8 mouse cellular contexts compared by ENCODE assay signal in the genomic region with DNA sequence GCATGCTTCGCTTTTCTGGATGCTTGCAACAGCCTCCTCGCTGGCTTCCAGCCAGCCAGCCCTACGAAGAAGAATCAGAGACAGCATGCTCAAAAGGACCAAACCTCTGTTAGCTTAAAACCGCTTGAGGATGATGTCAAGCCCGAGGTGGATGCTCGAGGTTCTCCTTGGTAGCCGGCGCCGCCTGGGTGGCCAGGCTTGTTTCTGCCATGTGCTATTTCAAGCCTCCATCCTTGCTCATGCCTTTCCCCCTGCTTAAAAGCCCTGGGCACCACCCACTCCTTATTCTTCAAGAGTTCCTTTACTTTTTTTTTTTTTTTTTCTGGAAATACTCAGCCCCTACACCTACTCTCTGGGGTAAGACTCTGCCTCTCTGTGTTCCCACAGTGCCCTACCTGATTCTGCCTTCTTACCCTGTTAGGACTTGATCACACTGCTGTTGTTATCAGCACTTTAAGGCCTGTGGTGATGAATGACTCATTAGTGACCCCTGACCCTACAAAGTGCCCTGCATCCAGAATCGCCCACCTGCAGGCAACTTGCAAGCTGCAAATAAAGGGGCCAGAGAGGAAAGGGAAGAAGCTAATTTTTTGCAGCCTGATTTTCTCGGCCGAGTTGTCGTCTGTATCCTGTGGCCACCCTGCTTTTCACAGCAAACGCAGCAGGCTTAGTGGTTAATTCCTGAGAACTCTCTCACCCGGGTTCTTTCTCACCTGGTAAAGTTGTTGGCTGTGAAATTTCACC. TPM values are rescaled to one million over a fixed set of nuclear protein-coding genes. Genes with fewer than 3 reads are reported as not detected.
A peak's percentile ranks its signal among the peaks of the same experiment; 100 is the strongest.
DNase-seq lines count a peak whose midpoint lies in the region; ATAC-seq and TF ChIP-seq lines count a peak whose summit lies in the region.

No protein-coding gene starts in this region.

- WGBS in forebrain, postnatal 0 days: 14% methylated on average over 15 of the region's 15 CpGs
- 23% methylated on average over 15 of the region's 15 CpGs for WGBS in intestine, postnatal 0 days
- WGBS in stomach, embryonic 14.5 days: 13% methylated on average over 15 of the region's 15 CpGs
- 36% methylated on average over 15 of the region's 15 CpGs for WGBS in thymus, adult 2 months

- peak overlapping the region; percentile 50; the same call in 1 of the 2 replicates for H3K27ac ChIP-seq in forebrain, postnatal 0 days (ENCODE audit: low read depth, low read length)
- H3K27ac ChIP-seq in intestine, postnatal 0 days (ENCODE audit: low read depth, low read length): no peak overlapping the region
- no peak overlapping the region; the same call in 1 of the 2 replicates for H3K27ac ChIP-seq in stomach, embryonic 14.5 days (ENCODE audit: low read length)
- no peak overlapping the region for H3K27ac ChIP-seq in thymus, adult 2 months (ENCODE audit: control insufficient read depth, insufficient read depth, low read length)

- peak; percentile 30 for DNase-seq in kidney, adult 18-20 months
- no peak for DNase-seq in kidney, adult 8-10 months
- peak; percentile 82 for DNase-seq in brain, embryonic 14.5 days (ENCODE audit: low read depth)
- DNase-seq in forebrain, postnatal 0 days: peak; percentile 78
- DNase-seq in lung, postnatal 10 days: peak; percentile 32
- no peak for DNase-seq in thymus, adult 2 months

- H3K36me3 ChIP-seq in forebrain, postnatal 0 days (ENCODE audit: insufficient read depth): no peaks in the 10 kb centered on the region
- no peaks in the 10 kb centered on the region for H3K36me3 ChIP-seq in intestine, postnatal 0 days (ENCODE audit: control insufficient read depth, insufficient read depth)
- no peaks in the 10 kb centered on the region for H3K36me3 ChIP-seq in stomach, embryonic 14.5 days (ENCODE audit: control insufficient read depth, insufficient read depth, low read length)
- H3K36me3 ChIP-seq in thymus, adult 2 months (ENCODE audit: control insufficient read depth, insufficient read depth, low read length): no peaks in the 10 kb centered on the region

- peaks cover 12% of the 10 kb centered on the region for H3K4me1 ChIP-seq in forebrain, postnatal 0 days (ENCODE audit: insufficient read depth)
- no peaks in the 10 kb centered on the region for H3K4me1 ChIP-seq in intestine, postnatal 0 days (replicated peaks; ENCODE audit: control insufficient read depth, insufficient read depth, low read length)
- peaks cover 9% of the 10 kb centered on the region; the same call in 1 of the 2 replicates for H3K4me1 ChIP-seq in stomach, embryonic 14.5 days (ENCODE audit: control insufficient read depth, insufficient read depth, low read length)
- H3K4me1 ChIP-seq in thymus, adult 2 months (replicated peaks; ENCODE audit: control insufficient read depth, insufficient read depth, low read length): no peaks in the 10 kb centered on the region

- TF ChIP-seq POLR2A in brain, embryonic 14.5 days (IDR thresholded peaks at IDR 0.05; ENCODE audit: borderline replicate concordance, extremely low read depth, insufficient read depth, insufficient read length, poor library complexity, severe bottlenecking): no peak
- no peak for TF ChIP-seq POLR2A in thymus, adult 2 months (IDR thresholded peaks at IDR 0.05; ENCODE audit: control insufficient read depth, extremely low read depth, insufficient read depth, low read length, poor library complexity)

- TF ChIP-seq CTCF in brain, embryonic 14.5 days (IDR thresholded peaks at IDR 0.05; ENCODE audit: borderline replicate concordance, extremely low read depth, insufficient read depth, insufficient read length): no peak
- TF ChIP-seq CTCF in forebrain, postnatal 0 days (IDR thresholded peaks at IDR 0.05; ENCODE audit: low read depth): no peak
- TF ChIP-seq CTCF in intestine, postnatal 0 days (IDR thresholded peaks at IDR 0.05; ENCODE audit: low read depth): no peak
- no peak for TF ChIP-seq CTCF in thymus, adult 2 months (IDR thresholded peaks at IDR 0.05; ENCODE audit: borderline replicate concordance, control insufficient read depth, extremely low read depth, insufficient read depth, low read length, poor library complexity)

- H3K4me2 ChIP-seq in forebrain, postnatal 0 days (ENCODE audit: low read depth): peak overlapping the region; percentile 49
- peak overlapping the region; percentile 44 for H3K4me2 ChIP-seq in intestine, postnatal 0 days (replicated peaks; ENCODE audit: low read depth)
- peak overlapping the region; percentile 48 for H3K4me2 ChIP-seq in stomach, embryonic 14.5 days (replicated peaks; ENCODE audit: low read depth, low read length)

- peak overlapping the region; percentile 28 for H3K4me3 ChIP-seq in forebrain, postnatal 0 days (ENCODE audit: low read depth, low read length)
- no peak overlapping the region for H3K4me3 ChIP-seq in intestine, postnatal 0 days (ENCODE audit: low read depth, low read length)
- H3K4me3 ChIP-seq in stomach, embryonic 14.5 days (ENCODE audit: low read depth, low read length): peak overlapping the region; percentile 8; the same call in 1 of the 2 replicates
- H3K4me3 ChIP-seq in thymus, adult 2 months (ENCODE audit: control insufficient read depth, insufficient read depth, low read length): no peak overlapping the region

- no peaks in the 10 kb centered on the region for H3K27me3 ChIP-seq in forebrain, postnatal 0 days (ENCODE audit: insufficient read depth, low read length)
- H3K27me3 ChIP-seq in intestine, postnatal 0 days (replicated peaks; ENCODE audit: control insufficient read depth, insufficient read depth, low read length): 0 out of 2 replicates have a peak, but pooled peaks cover 2% of the 10 kb centered on the region
- H3K27me3 ChIP-seq in stomach, embryonic 14.5 days (ENCODE audit: control insufficient read depth, insufficient read depth, low read length): no peaks in the 10 kb centered on the region
- no peaks in the 10 kb centered on the region for H3K27me3 ChIP-seq in thymus, adult 2 months (ENCODE audit: control insufficient read depth, insufficient read depth, low read length)

- H3K9me3 ChIP-seq in forebrain, postnatal 0 days (ENCODE audit: low read length): no peaks in the 10 kb centered on the region
- H3K9me3 ChIP-seq in intestine, postnatal 0 days (ENCODE audit: control insufficient read depth): no peaks in the 10 kb centered on the region
- H3K9me3 ChIP-seq in stomach, embryonic 14.5 days (ENCODE audit: control insufficient read depth, low read depth, low read length): no peaks in the 10 kb centered on the region

- peak; percentile 24; the same call in 1 of the 2 replicates for ATAC-seq in forebrain, postnatal 0 days
- no peak for ATAC-seq in intestine, postnatal 0 days
- no peak for ATAC-seq in stomach, embryonic 14.5 days (ENCODE audit: insufficient number of reproducible peaks, insufficient read depth, low FRiP score, low read depth)

- H3K9ac ChIP-seq in forebrain, postnatal 0 days: peak overlapping the region; percentile 28
- no peak overlapping the region for H3K9ac ChIP-seq in intestine, postnatal 0 days (ENCODE audit: low read depth, low read length)
- H3K9ac ChIP-seq in stomach, embryonic 14.5 days (replicated peaks; ENCODE audit: low read depth, low read length): no peak overlapping the region

RNA-seq across cellular contexts. Expression of a gene that starts 52.4 kb away (rescaled TPM):
- polyA plus RNA-seq in brain, embryonic 14.5 days (2012; rRNA removed): 9.0 and 9.2 TPM in 2 replicates
- 2.9 and 5.1 TPM in 2 replicates for total RNA-seq in forebrain, postnatal 0 days (2014; rRNA removed)
- polyA plus RNA-seq in forebrain, postnatal 0 days (2015; fragmentation: Nextera tagmentation; extraction: Ambion mirVana): 1.8 and 2.4 TPM in 2 replicates
- 0.82 and 0.94 TPM in 2 replicates for polyA plus RNA-seq in intestine, postnatal 0 days (2015; fragmentation: Nextera tagmentation; extraction: Ambion mirVana)
- polyA plus RNA-seq in stomach, embryonic 14.5 days (2014; fragmentation: Nextera tagmentation; extraction: Ambion mirVana): 1.8 and 2.1 TPM in 2 replicates
- polyA plus RNA-seq in thymus, adult 2 months (2012; rRNA removed): 0.91 and 1.0 TPM in 2 replicates

RNA-seq across cellular contexts. Expression of a gene that starts 54.6 kb away (rescaled TPM):
- 13.3 and 25.0 TPM in 2 replicates for polyA plus RNA-seq in brain, embryonic 14.5 days (2012; rRNA removed)
- total RNA-seq in forebrain, postnatal 0 days (2014; rRNA removed): 60.2 and 69.1 TPM in 2 replicates
- 6.5 and 11.4 TPM in 2 replicates for polyA plus RNA-seq in forebrain, postnatal 0 days (2015; fragmentation: Nextera tagmentation; extraction: Ambion mirVana)
- 9.8 and 11.8 TPM in 2 replicates for polyA plus RNA-seq in intestine, postnatal 0 days (2015; fragmentation: Nextera tagmentation; extraction: Ambion mirVana)
- polyA plus RNA-seq in stomach, embryonic 14.5 days (2014; fragmentation: Nextera tagmentation; extraction: Ambion mirVana): 38.3 and 38.8 TPM in 2 replicates
- 4.0 and 4.1 TPM in 2 replicates for polyA plus RNA-seq in thymus, adult 2 months (2012; rRNA removed)

Comparison
In these comparisons a context has a peak if more than half of its experiments do, and no peak if none do; other contexts are left out.
1. DNase-seq: peak in kidney, adult 18-20 months (single experiment), brain, embryonic 14.5 days (single experiment), forebrain, postnatal 0 days (single experiment) and lung, postnatal 10 days (single experiment); none in kidney, adult 8-10 months (0 of 2) and thymus, adult 2 months (single experiment).
2. H3K4me3 ChIP-seq: peak in forebrain, postnatal 0 days (single experiment) and stomach, embryonic 14.5 days (single experiment); none in intestine, postnatal 0 days (single experiment) and thymus, adult 2 months (single experiment).
3. Peak in every context shown above with its lines, with median percentiles within 50 percentile points of each other: H3K4me2 ChIP-seq.